Mouse (Mus musculus) MEL (cell line): ENCODE results near the gene Rasgef1b.

Experiments used
- CHD1 ChIP-seq: IDR thresholded peaks from 2 replicates; pipeline ENCODE4 v1.6.1; 2012; ENCODE audit warnings: low read depth, mild to moderate bottlenecking, inconsistent platforms, low read length, improper control_type of control experiment
- CTCF ChIP-seq, 3 experiments: IDR thresholded peaks in 2 of 3; conservative IDR thresholded peaks in 1 of 3; 2 replicates each; pipeline ENCODE4 v1.5.1; 2011 to 2012; ENCODE audit warnings: low read length in 3 of 3, low read depth in 2 of 3, mild to moderate bottlenecking in 2 of 3, improper control_type of control experiment in 1 of 3, inconsistent platforms in 1 of 3, mixed read lengths in 1 of 3, moderate library complexity in 1 of 3; ENCODE audit not compliant: control insufficient read depth in 1 of 3, insufficient read depth in 1 of 3, poor library complexity in 1 of 3, severe bottlenecking in 1 of 3
- GATA1 ChIP-seq: IDR thresholded peaks from 2 replicates; pipeline ENCODE4 v1.6.1; 2011; ENCODE audit warnings: low read depth, low read length, improper control_type of control experiment
- HCFC1 ChIP-seq: IDR thresholded peaks from 2 replicates; pipeline ENCODE4 v1.6.1; 2012; ENCODE audit warnings: low read depth, mild to moderate bottlenecking, inconsistent platforms, low read length, improper control_type of control experiment, moderate library complexity
- JUND ChIP-seq: IDR thresholded peaks from 2 replicates; pipeline ENCODE4 v1.6.1; 2011; ENCODE audit warnings: low read depth, mild to moderate bottlenecking, improper control_type of control experiment, low read length
- MXI1 ChIP-seq: IDR thresholded peaks from 2 replicates; pipeline ENCODE4 v1.6.1; 2011; ENCODE audit warnings: mild to moderate bottlenecking, low read depth, low read length, improper control_type of control experiment
- NELFE ChIP-seq: IDR thresholded peaks from 2 replicates; pipeline ENCODE4 v1.6.1; 2011; ENCODE audit warnings: low read depth, low read length, improper control_type of control experiment
- NRF1 ChIP-seq: IDR thresholded peaks from 2 replicates; pipeline ENCODE4 v1.6.1; 2014; ENCODE audit warnings: low read depth, mild to moderate bottlenecking, inconsistent platforms, low read length, improper control_type of control experiment, moderate library complexity; ENCODE audit not compliant: poor library complexity, insufficient read depth, severe bottlenecking
- POLR2A ChIP-seq, 2 experiments: IDR thresholded peaks; 2 replicates each; pipeline ENCODE4 v1.6.1; 2011 to 2012; ENCODE audit warnings: low read length in 2 of 2, mild to moderate bottlenecking in 2 of 2, control low read depth in 1 of 2, improper control_type of control experiment in 1 of 2, low read depth in 1 of 2, moderate library complexity in 1 of 2; ENCODE audit not compliant: control insufficient read depth in 1 of 2, insufficient read depth in 1 of 2, poor library complexity in 1 of 2
- SMC3 ChIP-seq: IDR thresholded peaks from 2 replicates; pipeline ENCODE4 v1.6.1; 2011; ENCODE audit warnings: low read depth, low read length, improper control_type of control experiment
- TCF12 ChIP-seq: IDR thresholded peaks from 2 replicates; pipeline ENCODE4 v1.6.1; 2014; ENCODE audit warnings: low read depth, mild to moderate bottlenecking, inconsistent platforms, low read length, improper control_type of control experiment, moderate library complexity
- ZNF384 ChIP-seq: IDR thresholded peaks from 2 replicates; pipeline ENCODE4 v1.6.1; 2012; ENCODE audit warnings: low read depth, mild to moderate bottlenecking, inconsistent platforms, low read length, improper control_type of control experiment

DNA sequence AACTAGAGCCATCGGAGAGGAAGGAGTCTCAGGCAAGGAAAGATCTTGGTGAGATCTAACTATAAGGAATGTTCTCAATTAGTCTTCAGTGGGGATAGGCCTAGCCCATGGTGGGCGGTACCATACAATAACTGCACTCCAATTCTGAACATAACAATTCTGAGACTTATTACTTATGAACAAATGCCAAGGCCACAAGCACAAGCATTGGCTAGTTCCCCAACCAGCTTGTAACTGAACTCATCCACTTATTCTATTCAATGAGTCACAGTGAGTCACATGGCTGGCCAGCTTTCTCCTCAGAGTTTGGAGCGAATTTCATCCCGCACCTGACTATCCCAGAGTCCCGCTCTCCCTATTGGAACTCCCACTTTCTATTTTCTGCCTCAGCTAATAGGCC, 533.4 kb downstream of the Rasgef1b start:
- TF ChIP-seq CTCF (IDR thresholded peaks at IDR 0.05 in 2 of 3, conservative IDR thresholded peaks at IDR 0.05 in 1 of 3; ENCODE audit: control insufficient read depth in 1 of 3, insufficient read depth in 1 of 3, low read depth in 2 of 3, low read length in 3 of 3, poor library complexity in 1 of 3, severe bottlenecking in 1 of 3) (no peak), TCF12 (no peak), NRF1 (no peak), CHD1 (no peak), POLR2A (IDR thresholded peaks at IDR 0.05; ENCODE audit: control insufficient read depth in 1 of 2, insufficient read depth in 1 of 2, low read depth in 1 of 2, low read length in 2 of 2, poor library complexity in 1 of 2) (no peak), ZNF384 (no peak), GATA1 (no peak), MXI1 (no peak), NELFE (no peak), SMC3 (no peak), HCFC1 (no peak), JUND (no peak)
